Mouse (Mus musculus): ENCODE data around the gene Il33. TPM values are rescaled to one million over a fixed set of nuclear protein-coding genes. Genes with fewer than 3 reads are reported as not detected.

Gene Il33
- polyA plus RNA-seq (2015; fragmentation: Nextera tagmentation; extraction: Ambion mirVana), result 1.2 and 1.4 TPM in 2 replicates

DNA sequence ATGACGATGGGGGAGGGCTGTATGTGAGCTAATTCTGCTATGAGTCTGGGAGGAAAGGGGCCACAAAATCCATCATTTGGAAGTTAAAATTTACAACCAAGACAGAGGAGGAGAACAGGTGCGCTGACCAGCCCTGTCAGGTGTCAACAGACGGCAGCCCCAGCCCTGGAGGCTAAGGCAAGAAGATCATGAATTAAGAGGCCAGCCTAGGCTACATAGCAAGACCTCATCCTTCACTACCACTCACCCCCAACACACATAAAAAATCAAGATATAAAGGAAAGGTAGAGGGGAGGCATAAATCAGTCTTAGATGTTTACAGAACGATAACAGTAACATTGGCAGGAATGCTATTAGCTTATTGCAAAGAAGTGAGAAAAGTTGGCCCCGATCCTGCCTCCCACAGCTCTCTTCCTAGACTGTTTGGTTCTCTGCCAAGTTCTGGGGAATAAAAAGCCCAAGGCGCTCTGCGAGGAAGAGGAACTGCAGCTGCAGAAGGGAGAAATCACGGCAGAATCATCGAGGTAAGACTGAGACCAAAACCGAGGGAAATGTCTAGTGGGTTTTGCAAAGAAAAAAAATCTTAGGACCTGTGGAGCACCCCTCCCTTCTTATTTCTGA lies at the start of gene Il33:
Gene Il33 (plus strand): TSS at position 477 of the 621 bp plus-strand sequence.
- peak; percentile 78 for ATAC-seq (ENCODE audit: low FRiP score, low read depth)
- Histone ChIP-seq H3K9ac (0 out of 2 replicates have a peak within 1 kb of the TSS, but pooled peaks have one; percentile 13), H3K9me3 (no peaks in the 10 kb centered on the region), H3K27me3 (no peaks in the 10 kb centered on the region), H3K4me1 (peaks cover 22% of the 10 kb centered on the region), H3K4me2 (replicated peaks) (peak within 1 kb of the TSS; percentile 37), H3K36me3 (no peaks in the 10 kb centered on the region), H3K27ac (no peak within 1 kb of the TSS), H3K4me3 (no peak within 1 kb of the TSS)
- 34% methylated on average over 10 of the region's 10 CpGs for WGBS

DNA sequence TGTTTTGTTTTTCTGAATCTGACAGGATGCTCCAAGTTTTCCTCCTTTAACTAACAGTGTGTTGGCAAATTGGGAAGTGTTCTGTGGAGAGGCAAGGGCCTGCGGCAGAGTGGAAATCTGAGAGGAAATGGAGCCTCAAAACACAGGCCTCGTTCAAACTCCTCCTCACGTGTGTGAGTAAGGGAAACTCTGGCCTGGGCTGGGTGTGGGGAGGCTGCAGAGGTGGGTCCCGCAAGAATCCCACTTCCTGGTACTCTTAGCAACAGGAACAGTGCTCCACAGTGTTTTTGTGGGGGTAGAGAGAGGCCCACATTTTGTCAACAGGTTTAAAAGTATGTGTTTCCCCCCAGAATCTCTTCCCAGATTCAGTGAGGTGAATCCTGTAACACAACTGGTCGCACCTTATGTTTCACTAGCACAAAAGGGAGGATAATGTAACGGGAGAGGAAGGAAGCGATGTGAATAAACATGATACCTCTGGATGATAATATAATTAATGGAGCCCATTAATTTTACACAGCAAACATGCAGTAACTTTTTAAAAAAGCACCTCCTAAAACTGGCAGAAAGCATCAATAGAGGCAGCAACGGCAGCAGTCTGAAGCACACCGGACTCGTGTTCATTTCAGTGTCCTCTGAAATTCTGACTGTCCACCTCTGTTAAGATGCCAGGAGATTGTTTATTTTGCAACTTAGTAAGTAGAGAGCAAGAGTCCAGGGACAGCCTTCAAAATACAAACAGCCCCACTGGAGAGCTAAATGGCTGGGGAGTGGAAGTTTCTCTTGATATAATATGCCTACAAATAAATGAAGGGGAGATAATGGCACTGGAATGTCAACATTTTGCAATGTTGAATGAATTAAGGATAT lies 47.3 kb upstream of the Il33 start:
- H3K4me2 ChIP-seq (replicated peaks), result no peak overlapping the region
- no peak overlapping the region for H3K4me3 ChIP-seq
- WGBS, result 63% methylated on average over 10 of the region's 10 CpGs
- no peak for ATAC-seq (ENCODE audit: low FRiP score, low read depth)
- no peaks in the 10 kb centered on the region for H3K36me3 ChIP-seq
- no peak overlapping the region; the same call in 1 of the 2 replicates for H3K27ac ChIP-seq
- H3K9ac ChIP-seq, result no peak overlapping the region
- H3K4me1 ChIP-seq, result no peaks in the 10 kb centered on the region
- H3K27me3 ChIP-seq, result no peaks in the 10 kb centered on the region
- H3K9me3 ChIP-seq, result no peaks in the 10 kb centered on the region

GRCm38 (mm10) chr19:29878896-29879504 lies 45.9 kb upstream of the Il33 start:
- no peak overlapping the region for H3K27ac ChIP-seq
- H3K9ac ChIP-seq, result no peak overlapping the region
- no peak overlapping the region for H3K4me3 ChIP-seq
- WGBS, result 83% methylated on average over 8 of the region's 8 CpGs
- H3K4me1 ChIP-seq, result no peaks in the 10 kb centered on the region
- no peak overlapping the region for H3K4me2 ChIP-seq (replicated peaks)
- no peaks in the 10 kb centered on the region for H3K9me3 ChIP-seq
- ATAC-seq (ENCODE audit: low FRiP score, low read depth), result no peak
- H3K27me3 ChIP-seq, result no peaks in the 10 kb centered on the region
- H3K36me3 ChIP-seq, result no peaks in the 10 kb centered on the region

DNA sequence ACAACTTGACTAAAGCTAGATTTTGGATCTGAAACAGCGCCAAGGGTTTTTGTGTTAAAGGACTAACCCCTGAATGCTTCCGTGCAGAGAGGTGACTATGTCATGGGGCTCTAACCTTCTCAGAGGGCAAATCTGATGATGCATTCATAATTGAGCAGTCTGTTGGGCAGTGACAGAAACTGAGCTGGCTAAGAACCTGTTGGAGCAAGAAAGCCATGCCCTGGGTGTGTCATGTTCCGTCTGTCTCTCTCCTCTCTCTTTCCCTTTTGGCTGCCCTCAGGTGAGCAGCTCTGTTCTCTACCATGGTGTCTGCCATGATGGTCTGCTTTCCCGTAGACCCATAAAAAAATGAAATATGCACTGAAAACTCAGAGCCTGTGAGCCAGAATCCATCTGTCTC lies 44.0 kb upstream of the Il33 start:
- no peak for ATAC-seq (ENCODE audit: low FRiP score, low read depth)
- Histone ChIP-seq H3K4me3 (no peak overlapping the region), H3K4me1 (no peaks in the 10 kb centered on the region), H3K27me3 (no peaks in the 10 kb centered on the region), H3K4me2 (replicated peaks) (no peak overlapping the region), H3K36me3 (no peaks in the 10 kb centered on the region), H3K9me3 (no peaks in the 10 kb centered on the region), H3K9ac (no peak overlapping the region), H3K27ac (no peak overlapping the region)
- 88% methylated on average over 4 of the region's 4 CpGs for WGBS

DNA sequence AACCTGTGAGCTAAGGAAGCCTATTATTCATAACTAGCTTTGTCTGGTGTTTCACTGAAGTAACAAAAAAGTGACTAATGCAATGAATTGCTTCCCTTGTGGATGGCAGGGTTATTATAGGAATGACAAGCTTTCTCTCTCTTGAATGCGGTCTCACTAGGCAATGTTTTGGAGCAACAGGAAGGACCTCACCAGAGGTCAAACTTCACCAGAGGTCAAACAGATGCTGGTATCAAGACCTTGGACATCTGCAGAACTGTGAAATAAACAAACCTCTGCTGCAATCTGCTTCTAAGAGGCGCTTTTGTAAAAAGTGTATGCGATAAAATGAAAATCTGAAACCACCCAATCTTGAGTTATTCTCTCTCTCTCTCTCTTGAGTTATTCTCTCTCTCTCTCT lies 42.2 kb upstream of the Il33 start:
- 88% methylated on average over 3 of the region's 3 CpGs for WGBS
- Histone ChIP-seq H3K27ac (no peak overlapping the region), H3K27me3 (no peaks in the 10 kb centered on the region), H3K36me3 (no peaks in the 10 kb centered on the region), H3K4me2 (replicated peaks) (no peak overlapping the region), H3K9ac (no peak overlapping the region), H3K4me3 (no peak overlapping the region), H3K4me1 (no peaks in the 10 kb centered on the region), H3K9me3 (no peaks in the 10 kb centered on the region)
- ATAC-seq (ENCODE audit: low FRiP score, low read depth), result no peak

DNA sequence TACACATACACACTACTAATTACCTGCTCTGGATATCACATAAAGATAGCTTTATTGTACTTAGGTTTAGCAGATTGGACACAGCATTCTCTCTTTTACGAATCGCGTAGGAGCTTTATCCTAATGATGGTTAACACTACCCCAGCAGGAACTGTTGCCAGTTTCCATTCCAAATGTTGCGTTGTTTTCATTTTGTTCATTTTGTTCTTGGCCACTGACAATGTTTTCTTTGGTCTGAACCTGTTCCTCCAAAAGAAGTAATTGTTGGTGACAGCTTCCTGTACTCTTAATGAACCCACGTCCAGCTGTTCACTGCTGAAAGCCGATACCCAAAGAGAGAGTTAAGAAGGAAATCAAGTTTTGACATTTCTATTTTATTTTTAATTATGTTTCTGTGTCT lies 39.4 kb upstream of the Il33 start:
- no peaks in the 10 kb centered on the region for H3K9me3 ChIP-seq
- ATAC-seq (ENCODE audit: low FRiP score, low read depth), result no peak; the same call in 1 of the 2 replicates
- 77% methylated on average over 6 of the region's 6 CpGs for WGBS

DNA sequence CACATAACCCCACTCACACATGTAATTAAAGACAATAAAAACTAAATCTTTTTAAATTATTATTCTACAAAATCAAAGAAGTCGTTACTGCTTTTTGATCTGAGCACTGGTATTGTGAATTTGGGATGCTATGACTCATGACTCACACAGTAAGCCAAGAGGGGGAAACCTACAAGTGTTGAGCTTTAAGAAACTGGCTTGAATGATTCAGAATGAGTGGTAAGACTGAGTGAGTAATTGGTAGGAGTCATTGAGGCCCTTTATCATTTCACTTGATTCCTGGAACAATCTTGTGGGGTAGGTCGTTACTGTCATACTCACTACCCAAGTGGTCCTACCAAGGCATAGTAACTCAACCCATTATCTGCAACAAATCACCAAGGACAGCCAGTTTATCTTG lies 37.4 kb upstream of the Il33 start:
- WGBS, result 78% methylated on average over 2 of the region's 2 CpGs
- H3K27me3 ChIP-seq, result no peaks in the 10 kb centered on the region
- no peak overlapping the region for H3K4me3 ChIP-seq
- no peaks in the 10 kb centered on the region for H3K4me1 ChIP-seq
- no peak overlapping the region for H3K9ac ChIP-seq
- ATAC-seq (ENCODE audit: low FRiP score, low read depth), result no peak
- no peaks in the 10 kb centered on the region for H3K9me3 ChIP-seq
- H3K4me2 ChIP-seq (replicated peaks), result no peak overlapping the region
- H3K27ac ChIP-seq, result no peak overlapping the region
- H3K36me3 ChIP-seq, result no peaks in the 10 kb centered on the region

More for the DNA sequence above, 39.4 kb upstream of the Il33 start:
- H3K4me1 ChIP-seq, result no peaks in the 10 kb centered on the region
- H3K4me3 ChIP-seq, result no peak overlapping the region
- no peak overlapping the region for H3K27ac ChIP-seq
- no peak overlapping the region for H3K9ac ChIP-seq
- no peak overlapping the region for H3K4me2 ChIP-seq (replicated peaks)
- no peaks in the 10 kb centered on the region for H3K27me3 ChIP-seq
- H3K36me3 ChIP-seq, result no peaks in the 10 kb centered on the region

DNA sequence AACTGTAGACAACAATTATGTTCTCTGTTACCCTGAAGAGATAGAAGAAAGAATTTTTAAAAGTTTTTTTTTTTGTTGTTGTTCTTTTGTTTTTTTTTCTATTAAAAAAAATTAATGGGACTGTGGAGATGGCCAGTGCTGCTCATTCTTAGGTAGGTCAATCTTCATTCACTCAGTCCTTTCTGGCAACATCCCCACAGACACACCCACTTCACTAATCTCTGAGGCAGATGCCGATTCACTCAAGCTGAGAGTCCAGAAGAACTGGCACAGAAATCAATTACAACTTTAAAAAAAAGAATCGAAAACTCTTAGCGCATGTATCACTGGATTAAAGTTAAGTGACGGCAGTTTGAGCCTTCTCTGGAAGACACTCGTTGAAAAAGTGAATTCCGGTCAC lies 36.0 kb upstream of the Il33 start:
- no peak for ATAC-seq (ENCODE audit: low FRiP score, low read depth)
- Histone ChIP-seq H3K27me3 (no peaks in the 10 kb centered on the region), H3K9ac (no peak overlapping the region), H3K4me3 (no peak overlapping the region), H3K27ac (no peak overlapping the region), H3K4me1 (no peaks in the 10 kb centered on the region), H3K36me3 (no peaks in the 10 kb centered on the region), H3K9me3 (no peaks in the 10 kb centered on the region), H3K4me2 (replicated peaks) (no peak overlapping the region)
- WGBS, result 89% methylated on average over 6 of the region's 6 CpGs

DNA sequence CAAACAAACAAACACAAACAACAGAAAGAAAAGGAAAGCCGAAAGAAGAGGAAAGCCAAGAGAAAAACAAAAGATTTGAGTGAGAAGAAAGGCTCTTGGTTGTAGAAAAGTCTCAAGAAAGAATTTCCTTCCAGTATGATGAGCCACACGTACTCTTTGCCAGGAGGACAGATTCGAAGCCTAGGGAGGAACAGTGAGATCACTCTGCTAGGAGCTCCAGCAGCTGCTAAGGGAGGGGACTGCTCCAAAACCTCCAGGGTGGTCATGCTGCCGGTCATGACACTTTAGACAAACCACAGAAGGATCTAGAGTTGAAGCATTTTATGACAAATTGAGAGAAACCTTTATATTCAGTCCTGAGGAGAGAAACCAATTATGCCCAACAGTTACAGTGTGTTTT lies 32.9 kb upstream of the Il33 start:
- ATAC-seq (ENCODE audit: low FRiP score, low read depth), result no peak
- no peak overlapping the region for H3K4me2 ChIP-seq (replicated peaks)
- WGBS, result 73% methylated on average over 4 of the region's 4 CpGs

GRCm38 (mm10) chr19:29892786-29893185 lies 32.1 kb upstream of the Il33 start:
- no peaks in the 10 kb centered on the region for H3K4me1 ChIP-seq
- H3K4me3 ChIP-seq, result no peak overlapping the region
- H3K27ac ChIP-seq, result no peak overlapping the region
- H3K4me2 ChIP-seq (replicated peaks), result no peak overlapping the region
- no peaks in the 10 kb centered on the region for H3K36me3 ChIP-seq
- no peaks in the 10 kb centered on the region for H3K9me3 ChIP-seq
- ATAC-seq (ENCODE audit: low FRiP score, low read depth), result no peak
- WGBS, result 55% methylated on average over 6 of the region's 6 CpGs
- no peak overlapping the region for H3K9ac ChIP-seq
- no peaks in the 10 kb centered on the region for H3K27me3 ChIP-seq

More for the DNA sequence above, 32.9 kb upstream of the Il33 start:
- Histone ChIP-seq H3K36me3 (no peaks in the 10 kb centered on the region), H3K9me3 (no peaks in the 10 kb centered on the region), H3K27me3 (no peaks in the 10 kb centered on the region), H3K4me1 (no peaks in the 10 kb centered on the region), H3K4me3 (no peak overlapping the region), H3K9ac (no peak overlapping the region), H3K27ac (no peak overlapping the region)

GRCm38 (mm10) chr19:29893718-29894273 lies 31.1 kb upstream of the Il33 start:
- Histone ChIP-seq H3K4me3 (no peak overlapping the region), H3K4me2 (replicated peaks) (no peak overlapping the region), H3K9ac (no peak overlapping the region), H3K36me3 (no peaks in the 10 kb centered on the region), H3K27ac (no peak overlapping the region), H3K4me1 (no peaks in the 10 kb centered on the region), H3K27me3 (no peaks in the 10 kb centered on the region), H3K9me3 (no peaks in the 10 kb centered on the region)
- 85% methylated on average over 4 of the region's 4 CpGs for WGBS
- no peak for ATAC-seq (ENCODE audit: low FRiP score, low read depth)

DNA sequence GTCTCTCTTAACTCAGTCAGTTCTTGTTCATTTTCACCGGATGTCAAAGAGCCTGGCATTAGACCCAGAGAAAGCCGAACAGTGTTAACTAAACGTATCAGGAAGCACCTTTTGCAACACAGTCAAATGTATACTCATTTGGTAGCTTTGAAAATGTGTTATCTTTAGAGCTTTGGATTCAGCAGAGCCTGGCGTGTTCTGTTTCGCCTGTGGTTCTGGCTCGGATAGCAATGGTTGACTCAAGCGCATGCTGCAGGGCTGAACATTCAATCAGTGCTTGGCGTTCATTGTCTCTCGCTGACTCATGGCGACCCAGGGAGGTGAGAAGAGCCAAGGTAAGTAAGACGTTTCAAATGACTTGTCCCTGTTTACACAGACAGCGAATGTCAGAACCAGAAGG lies 30.5 kb upstream of the Il33 start:
- no peak overlapping the region for H3K4me2 ChIP-seq (replicated peaks)
- 86% methylated on average over 12 of the region's 12 CpGs for WGBS
- no peak overlapping the region for H3K27ac ChIP-seq
- H3K4me3 ChIP-seq, result no peak overlapping the region
- H3K4me1 ChIP-seq, result no peaks in the 10 kb centered on the region
- no peaks in the 10 kb centered on the region for H3K36me3 ChIP-seq
- H3K27me3 ChIP-seq, result no peaks in the 10 kb centered on the region
- no peak for ATAC-seq (ENCODE audit: low FRiP score, low read depth)
- no peak overlapping the region for H3K9ac ChIP-seq
- peaks cover 2% of the 10 kb centered on the region; the same call in 1 of the 2 replicates for H3K9me3 ChIP-seq
